Mouse (Mus musculus) leukemia stem cell, adult 10-12 weeks (primary cell): ENCODE results near the gene Taar7d. TPM values are rescaled to one million over a fixed set of nuclear protein-coding genes. Genes with fewer than 3 reads are reported as not detected.

Experiments
- polyA plus RNA-seq: library from polyadenylated mRNA; stranded (reverse); fragments of >175 nt; gene quantifications from 2 replicates; pipeline ENCODE4 v1.2.3, GENCODE M21; 2012; ENCODE audit warnings: low replicate concordance

Gene Taar7d
- polyA plus RNA-seq = not detected in 2 replicates

GRCm38 (mm10) chr10:24026922-24027321 lies at the start of gene Taar7d:
Taar7d (plus strand) TSS chr10:24027222.

GRCm38 (mm10) chr10:23985546-23985945 lies 41.5 kb upstream of the Taar7d start, which contains the start of gene Taar6:
Taar6 (minus strand) TSS chr10:23985646.

GRCm38 (mm10) chr10:23993381-23993780 lies 33.6 kb upstream of the Taar7d start, which contains the start of gene Taar7a:
Taar7a (minus strand) TSS chr10:23993481.

GRCm38 (mm10) chr10:23999639-24000038 lies 27.4 kb upstream of the Taar7d start, which contains the start of gene Taar7b:
Taar7b (plus strand) TSS chr10:23999939.

GRCm38 (mm10) chr10:24037314-24037713 lies 10.3 kb downstream of the Taar7d start, which contains the start of gene Taar7e:
Taar7e (plus strand) TSS chr10:24037614.

GRCm38 (mm10) chr10:24049210-24049609 lies 22.2 kb downstream of the Taar7d start, which contains the start of gene Taar7f:
Taar7f (plus strand) TSS chr10:24049510.

GRCm38 (mm10) chr10:24076200-24076599 lies 49.2 kb downstream of the Taar7d start, which contains the start of gene Taar8a:
Taar8a (plus strand) TSS chr10:24076500.

Other genes starting within 250 kb of the Taar7d start
- 80.2 and 1,134 TPM in 2 replicates for gene Rps12, start 239.9 kb upstream of the Taar7d start, polyA plus RNA-seq
- gene Slc18b1, start 230.2 kb upstream of the Taar7d start, polyA plus RNA-seq = 1.1 and 2.2 TPM in 2 replicates
- gene Vnn3, start 175.8 kb upstream of the Taar7d start, polyA plus RNA-seq = 0.13 TPM in 1 of 2 replicates, not detected in the other
- gene Vnn1, start 132.5 kb upstream of the Taar7d start, polyA plus RNA-seq = not detected in 2 replicates
- not detected in 2 replicates for gene Taar1, start 106.9 kb upstream of the Taar7d start, polyA plus RNA-seq
- gene Taar2, start 88.7 kb upstream of the Taar7d start, polyA plus RNA-seq = not detected in 2 replicates
- not detected in 2 replicates for gene Taar3, start 77.7 kb upstream of the Taar7d start, polyA plus RNA-seq
- not detected in 2 replicates for gene Taar4, start 66.7 kb upstream of the Taar7d start, polyA plus RNA-seq
- not detected in 2 replicates for gene Taar5, start 56.5 kb upstream of the Taar7d start, polyA plus RNA-seq
- not detected in 2 replicates for gene Taar6, start 41.6 kb upstream of the Taar7d start, polyA plus RNA-seq
- not detected in 2 replicates for gene Taar7a, start 33.7 kb upstream of the Taar7d start, polyA plus RNA-seq
- gene Taar7b, start 27.3 kb upstream of the Taar7d start, polyA plus RNA-seq = not detected in 2 replicates
- not detected in 2 replicates for gene Taar7e, start 10.4 kb downstream of the Taar7d start, polyA plus RNA-seq
- gene Taar7f, start 22.3 kb downstream of the Taar7d start, polyA plus RNA-seq = not detected in 2 replicates
- gene Taar8a, start 49.3 kb downstream of the Taar7d start, polyA plus RNA-seq = not detected in 2 replicates
- gene Taar8b, start 65.1 kb downstream of the Taar7d start, polyA plus RNA-seq = not detected in 2 replicates
- not detected in 2 replicates for gene Taar8c, start 74.7 kb downstream of the Taar7d start, polyA plus RNA-seq
- not detected in 2 replicates for gene Taar9, start 82.3 kb downstream of the Taar7d start, polyA plus RNA-seq
- gene Stx7, start 122.1 kb downstream of the Taar7d start, polyA plus RNA-seq = 56.3 and 130 TPM in 2 replicates
- gene Moxd1, start 196.3 kb downstream of the Taar7d start, polyA plus RNA-seq = not detected in 2 replicates